Mouse (Mus musculus): ENCODE measurements around the gene Sord. TPM values are rescaled to one million over a fixed set of nuclear protein-coding genes. Genes with fewer than 3 reads are reported as not detected.

Gene Sord
- polyA plus RNA-seq, 1 experiment, result 17.9 TPM

- Histone ChIP-seq H3K4me3 (ENCODE audit: insufficient read depth, low read length) (no peak overlapping the region), H3K27ac (ENCODE audit: insufficient read depth, low read length) (no peak overlapping the region), H3K4me1 (ENCODE audit: control insufficient read depth, insufficient read depth, low read length) (0 out of 2 replicates have a peak, but pooled peaks cover 2% of the 10 kb centered on the region)
- TF ChIP-seq POLR2A (IDR thresholded peaks at IDR 0.05; ENCODE audit: low read depth, low read length), result no peak
- TF ChIP-seq CTCF (IDR thresholded peaks at IDR 0.05; ENCODE audit: borderline replicate concordance, insufficient read depth, low read length), result no peak
These were observed 65.5 kb downstream of the Sord start for GRCm38 (mm10) chr2:122299911-122300655.

DNA sequence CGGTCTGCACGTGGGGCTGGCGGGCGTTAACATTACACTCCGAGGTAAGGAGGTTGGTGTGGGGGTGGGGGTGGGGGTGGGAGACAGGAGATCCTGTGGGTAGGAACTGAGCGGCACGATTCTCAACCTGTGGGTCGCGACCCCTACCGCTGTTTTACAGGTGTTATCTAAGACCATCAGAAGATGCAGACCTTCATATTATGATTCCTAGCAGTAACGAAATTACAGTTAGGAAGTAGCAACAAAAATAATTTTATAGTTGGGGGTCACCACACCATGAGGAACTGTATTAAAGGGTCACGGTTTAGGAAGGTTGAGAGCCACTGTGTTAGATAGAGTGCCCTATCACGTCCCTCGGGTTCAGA is 66.1 kb downstream of the Sord start:
- no peak overlapping the region for H3K27ac ChIP-seq (ENCODE audit: insufficient read depth, low read length)
- H3K4me1 ChIP-seq (ENCODE audit: control insufficient read depth, insufficient read depth, low read length), result 0 out of 2 replicates have a peak, but pooled peaks cover 4% of the 10 kb centered on the region
- TF ChIP-seq CTCF (IDR thresholded peaks at IDR 0.05; ENCODE audit: borderline replicate concordance, insufficient read depth, low read length), result no peak
- TF ChIP-seq POLR2A (IDR thresholded peaks at IDR 0.05; ENCODE audit: low read depth, low read length), result no peak
- no peak overlapping the region for H3K4me3 ChIP-seq (ENCODE audit: insufficient read depth, low read length)

DNA sequence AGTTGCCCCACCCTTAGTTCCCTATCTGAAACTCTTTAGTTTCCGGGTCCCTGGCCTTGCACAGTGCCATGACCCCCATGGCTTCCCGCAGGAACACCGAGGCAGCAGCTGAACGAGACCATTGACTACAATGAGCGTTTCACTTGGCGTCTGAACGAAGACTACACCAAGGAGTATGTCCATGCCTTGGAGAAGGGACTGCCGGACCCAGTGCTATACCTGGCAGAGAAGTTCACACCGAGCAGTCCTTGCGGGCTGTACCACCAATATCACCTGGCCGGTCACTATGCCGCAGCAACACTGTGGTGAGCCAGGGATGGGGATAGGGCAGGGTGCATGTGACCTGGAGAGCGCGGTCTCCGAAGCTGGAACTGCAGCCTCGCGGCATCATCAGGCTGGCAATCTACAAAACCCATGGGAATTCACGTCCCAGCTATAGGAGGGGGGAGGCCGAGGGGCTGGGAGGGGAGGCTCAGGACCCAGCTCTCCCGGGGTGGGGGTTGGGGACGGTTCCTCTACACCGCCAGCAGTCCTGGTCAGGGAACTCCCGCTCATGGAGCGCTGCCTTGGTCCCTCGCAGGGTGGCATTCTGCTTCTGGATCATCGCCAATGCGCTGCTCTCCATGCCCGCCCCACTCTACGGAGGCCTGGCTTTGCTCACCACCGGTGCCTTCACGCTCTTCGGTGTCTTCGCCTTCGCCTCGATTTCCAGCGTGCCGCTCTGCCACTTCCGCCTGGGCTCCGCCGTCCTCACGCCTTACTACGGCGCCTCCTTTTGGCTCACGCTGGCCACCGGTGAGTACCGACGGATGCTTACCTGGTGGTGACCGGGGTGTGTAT is 66.8 kb downstream of the Sord start:
- TF ChIP-seq CTCF (IDR thresholded peaks at IDR 0.05; ENCODE audit: borderline replicate concordance, insufficient read depth, low read length) (no peak), POLR2A (IDR thresholded peaks at IDR 0.05; ENCODE audit: low read depth, low read length) (no peak)
- 0 out of 2 replicates have a peak, but pooled peaks cover 4% of the 10 kb centered on the region for H3K4me1 ChIP-seq (ENCODE audit: control insufficient read depth, insufficient read depth, low read length)
- H3K27ac ChIP-seq (ENCODE audit: insufficient read depth, low read length), result no peak overlapping the region
- peak overlapping the region; percentile 4; the same call in 1 of the 2 replicates for H3K4me3 ChIP-seq (ENCODE audit: insufficient read depth, low read length)

GRCm38 (mm10) chr2:122301921-122302573 is 67.5 kb downstream of the Sord start:
- Histone ChIP-seq H3K4me3 (ENCODE audit: insufficient read depth, low read length) (peak overlapping the region; percentile 4; the same call in 1 of the 2 replicates), H3K27ac (ENCODE audit: insufficient read depth, low read length) (no peak overlapping the region), H3K4me1 (ENCODE audit: control insufficient read depth, insufficient read depth, low read length) (0 out of 2 replicates have a peak, but pooled peaks cover 4% of the 10 kb centered on the region)
- TF ChIP-seq POLR2A (IDR thresholded peaks at IDR 0.05; ENCODE audit: low read depth, low read length), result no peak
- no peak for TF ChIP-seq CTCF (IDR thresholded peaks at IDR 0.05; ENCODE audit: borderline replicate concordance, insufficient read depth, low read length)

- Histone ChIP-seq H3K27ac (ENCODE audit: insufficient read depth, low read length) (no peak overlapping the region), H3K4me3 (ENCODE audit: insufficient read depth, low read length) (no peak overlapping the region), H3K4me1 (ENCODE audit: control insufficient read depth, insufficient read depth, low read length) (0 out of 2 replicates have a peak, but pooled peaks cover 4% of the 10 kb centered on the region)
- TF ChIP-seq POLR2A (IDR thresholded peaks at IDR 0.05; ENCODE audit: low read depth, low read length) (no peak), CTCF (IDR thresholded peaks at IDR 0.05; ENCODE audit: borderline replicate concordance, insufficient read depth, low read length) (peak; percentile 68)
These were observed 68.2 kb downstream of the Sord start for GRCm38 (mm10) chr2:122302574-122303241.

DNA sequence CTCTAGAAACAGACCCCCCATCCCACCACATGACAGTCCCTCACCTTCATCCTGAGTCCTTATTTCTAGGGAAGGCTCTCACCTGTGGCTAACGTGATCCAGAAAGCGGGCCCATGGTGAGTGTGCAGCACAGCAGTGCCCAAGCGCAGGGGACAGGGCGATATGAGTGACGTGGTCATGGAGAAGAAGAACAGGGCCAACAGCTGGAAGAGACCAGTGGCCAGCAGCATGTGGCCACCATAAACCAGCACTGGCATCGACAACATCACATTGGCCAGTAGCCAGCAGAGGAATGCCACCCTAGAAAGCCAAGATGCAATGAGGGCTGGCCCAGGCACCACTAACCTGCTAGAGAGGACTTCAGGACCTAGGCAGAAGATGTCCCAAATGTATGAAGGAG is 70.0 kb downstream of the Sord start:
- Histone ChIP-seq H3K4me3 (ENCODE audit: insufficient read depth, low read length) (no peak overlapping the region), H3K27ac (ENCODE audit: insufficient read depth, low read length) (no peak overlapping the region), H3K4me1 (ENCODE audit: control insufficient read depth, insufficient read depth, low read length) (0 out of 2 replicates have a peak, but pooled peaks cover 3% of the 10 kb centered on the region)
- no peak for TF ChIP-seq CTCF (IDR thresholded peaks at IDR 0.05; ENCODE audit: borderline replicate concordance, insufficient read depth, low read length)
- TF ChIP-seq POLR2A (IDR thresholded peaks at IDR 0.05; ENCODE audit: low read depth, low read length), result no peak

DNA sequence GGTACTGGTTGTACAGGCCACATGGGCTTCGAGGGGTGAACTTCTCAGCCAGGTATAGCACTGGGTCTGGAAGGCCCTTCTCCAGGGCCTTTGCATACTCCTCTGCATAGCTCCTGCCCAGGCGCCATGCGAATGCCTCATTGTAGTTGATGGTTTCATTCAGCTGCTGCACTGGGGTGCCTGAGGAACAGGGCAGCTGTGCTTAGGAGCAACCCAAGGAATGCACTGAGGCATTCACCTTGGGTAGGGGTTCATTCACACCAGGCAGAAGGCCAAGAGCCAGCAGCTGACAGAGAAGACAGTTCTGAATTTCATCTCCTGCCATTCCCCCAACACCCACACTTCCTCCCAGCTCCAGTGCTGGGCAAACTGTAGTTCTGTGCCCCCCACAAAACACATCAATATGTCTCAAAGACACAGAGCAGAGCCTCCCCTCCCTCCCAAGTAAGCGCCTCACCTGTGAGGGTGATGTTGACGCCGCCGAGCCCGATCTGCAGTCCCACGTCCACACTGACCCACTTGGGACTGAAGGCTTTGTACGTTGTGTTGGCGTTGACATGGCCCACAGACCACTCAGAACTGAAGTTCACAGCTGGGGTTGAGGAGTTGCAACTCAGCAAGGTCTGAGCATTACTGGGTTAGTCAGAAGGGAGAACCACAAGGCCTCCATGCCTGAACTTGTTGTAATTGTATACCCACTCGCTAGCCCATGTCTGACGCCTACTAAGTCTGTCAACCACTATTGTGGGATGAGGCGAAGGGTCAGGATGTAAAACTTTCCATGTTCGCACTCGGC is 70.7 kb downstream of the Sord start:
- no peak overlapping the region for H3K4me3 ChIP-seq (ENCODE audit: insufficient read depth, low read length)
- H3K27ac ChIP-seq (ENCODE audit: insufficient read depth, low read length), result peak overlapping the region; percentile 22; the same call in 1 of the 2 replicates
- TF ChIP-seq POLR2A (IDR thresholded peaks at IDR 0.05; ENCODE audit: low read depth, low read length) (no peak), CTCF (IDR thresholded peaks at IDR 0.05; ENCODE audit: borderline replicate concordance, insufficient read depth, low read length) (no peak)
- 0 out of 2 replicates have a peak, but pooled peaks cover 3% of the 10 kb centered on the region for H3K4me1 ChIP-seq (ENCODE audit: control insufficient read depth, insufficient read depth, low read length)

- H3K4me3 ChIP-seq (ENCODE audit: insufficient read depth, low read length), result no peak overlapping the region
- peak overlapping the region; percentile 22; the same call in 1 of the 2 replicates for H3K27ac ChIP-seq (ENCODE audit: insufficient read depth, low read length)
- 0 out of 2 replicates have a peak, but pooled peaks cover 3% of the 10 kb centered on the region for H3K4me1 ChIP-seq (ENCODE audit: control insufficient read depth, insufficient read depth, low read length)
- TF ChIP-seq POLR2A (IDR thresholded peaks at IDR 0.05; ENCODE audit: low read depth, low read length) (no peak; the same call in 1 of the 2 replicates), CTCF (IDR thresholded peaks at IDR 0.05; ENCODE audit: borderline replicate concordance, insufficient read depth, low read length) (no peak)
These were observed 71.6 kb downstream of the Sord start for GRCm38 (mm10) chr2:122306184-122306583.
